Mouse (Mus musculus) G1E-ER4 (cell line): ENCODE results near the gene Rps6ka1. TPM values are rescaled to one million over a fixed set of nuclear protein-coding genes. Genes with fewer than 3 reads are reported as not detected.

Experiments used
- GATA1 ChIP-seq: IDR thresholded peaks from one replicate; pipeline ENCODE4 v1.8.0; 2012; ENCODE audit warnings: low read length, inconsistent platforms
- polyA plus RNA-seq: library from polyadenylated mRNA; stranded (reverse); fragments of >175 nt; gene quantifications from 2 replicates; pipeline ENCODE4 v1.2.3, GENCODE M21; 2012

The Rps6ka1 gene
- polyA plus RNA-seq, 1 experiment, result 2.4 TPM

DNA sequence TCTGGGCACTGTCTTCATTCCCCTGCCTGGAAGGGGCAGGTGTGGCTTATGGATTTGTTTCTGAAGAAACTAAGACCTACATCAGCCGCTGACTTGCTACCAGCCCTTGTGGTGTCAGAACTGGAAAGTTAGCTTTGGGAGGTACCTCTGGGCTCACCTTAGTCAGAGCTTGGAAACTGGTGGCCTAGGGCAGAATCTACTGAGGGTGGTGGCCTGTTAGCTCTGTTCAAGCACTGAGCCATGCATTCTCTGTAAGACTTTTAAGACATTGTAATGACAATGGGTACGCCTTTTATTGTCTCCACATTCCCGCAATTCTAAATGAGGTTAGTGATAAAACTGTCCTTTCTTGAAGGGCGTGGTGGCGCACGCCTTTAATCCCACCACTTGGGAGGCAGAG, 12.8 kb upstream of the Rps6ka1 start:
- TF ChIP-seq GATA1, result no peak

- TF ChIP-seq GATA1, result no peak
Observed at GRCm38 (mm10) chr4:133899241-133899800, 11.7 kb upstream of the Rps6ka1 start.

DNA sequence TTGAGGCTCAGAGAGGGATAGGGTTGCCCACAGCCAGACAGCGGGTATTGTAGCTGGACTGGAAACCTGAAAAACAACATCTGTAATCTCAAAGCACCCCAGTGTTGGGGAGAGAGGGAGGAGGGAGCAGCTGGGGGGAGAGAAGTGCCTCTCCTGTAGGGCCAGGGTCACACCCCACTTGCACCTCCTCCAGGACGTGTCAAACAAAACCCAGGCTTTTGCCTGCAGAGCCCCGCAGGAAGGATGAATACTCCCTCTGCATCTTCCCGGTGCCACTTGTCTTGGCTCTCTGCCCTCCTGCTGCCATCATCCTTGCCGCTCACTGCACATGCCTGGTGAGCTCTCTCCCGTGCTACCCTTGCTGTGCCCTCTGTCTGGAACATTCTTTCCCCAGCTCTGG, 10.6 kb upstream of the Rps6ka1 start:
- TF ChIP-seq GATA1, result no peak

GRCm38 (mm10) chr4:133897431-133897891, 9.9 kb upstream of the Rps6ka1 start:
- no peak for TF ChIP-seq GATA1

DNA sequence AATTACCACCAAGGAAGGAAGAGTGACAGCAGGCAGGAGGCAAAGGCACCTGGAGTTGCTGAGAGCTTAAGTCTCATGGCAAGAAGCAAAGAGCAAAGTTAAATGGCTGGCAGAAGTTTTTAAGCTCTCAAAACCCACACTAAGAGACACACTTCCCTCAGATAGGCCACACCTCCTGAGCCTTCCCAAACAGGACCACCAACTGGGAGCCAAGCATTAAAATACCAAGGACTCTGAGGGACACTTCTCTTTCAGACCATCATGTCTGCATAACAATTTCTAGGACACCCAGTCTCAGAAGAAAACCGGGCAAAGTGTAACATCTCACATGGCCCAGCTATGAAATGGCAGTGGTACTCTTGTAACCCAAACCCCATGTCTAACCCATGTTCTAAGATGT, 9.4 kb upstream of the Rps6ka1 start:
- TF ChIP-seq GATA1, result no peak

- no peak for TF ChIP-seq GATA1
Observed at GRCm38 (mm10) chr4:133896002-133896401, 8.4 kb upstream of the Rps6ka1 start.

- TF ChIP-seq GATA1, result no peak
Observed at GRCm38 (mm10) chr4:133887249-133887648, 348 bp downstream of the Rps6ka1 start.

DNA sequence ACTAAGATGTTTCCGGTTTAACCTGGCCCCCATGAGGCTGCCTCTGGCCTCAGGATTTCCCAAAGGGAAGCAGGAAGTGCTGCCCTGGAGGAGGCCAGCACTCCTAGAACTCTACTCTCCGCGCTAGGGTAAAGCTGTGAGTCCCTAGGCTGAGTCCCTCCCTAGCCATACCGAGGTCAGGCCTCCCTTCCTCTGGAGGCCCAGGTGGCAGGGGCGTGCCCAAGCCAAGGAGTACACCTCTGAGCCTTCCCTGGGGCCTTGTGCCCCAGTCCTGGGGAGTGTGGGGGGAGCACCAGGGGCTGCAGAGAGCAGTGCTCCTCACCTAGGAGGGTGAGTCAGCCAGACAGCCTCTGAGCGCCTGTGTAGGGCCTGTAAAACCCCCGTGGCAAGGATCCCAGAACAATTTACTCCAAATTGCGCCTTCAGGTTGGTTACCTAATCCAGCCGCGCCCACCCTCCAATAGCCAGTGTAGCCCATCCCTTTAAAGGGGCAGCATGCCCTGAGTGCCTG, 1.6 kb downstream of the Rps6ka1 start:
- no peak for TF ChIP-seq GATA1

GRCm38 (mm10) chr4:133885331-133885730, 2.3 kb downstream of the Rps6ka1 start:
- no peak for TF ChIP-seq GATA1

GRCm38 (mm10) chr4:133884888-133885287, 2.7 kb downstream of the Rps6ka1 start:
- TF ChIP-seq GATA1, result no peak

- TF ChIP-seq GATA1, result no peak
Observed at GRCm38 (mm10) chr4:133884127-133884753, 3.4 kb downstream of the Rps6ka1 start.

GRCm38 (mm10) chr4:133881851-133882250, 5.7 kb downstream of the Rps6ka1 start:
- TF ChIP-seq GATA1, result no peak

GRCm38 (mm10) chr4:133881399-133881798, 6.2 kb downstream of the Rps6ka1 start:
- TF ChIP-seq GATA1, result no peak

- TF ChIP-seq GATA1, result no peak
Observed at GRCm38 (mm10) chr4:133879145-133879902, 8.3 kb downstream of the Rps6ka1 start.

- no peak for TF ChIP-seq GATA1
Observed at GRCm38 (mm10) chr4:133877850-133878755, 9.5 kb downstream of the Rps6ka1 start.
